ENCODE assay signal across 10 mouse cellular contexts in the genomic region with DNA sequence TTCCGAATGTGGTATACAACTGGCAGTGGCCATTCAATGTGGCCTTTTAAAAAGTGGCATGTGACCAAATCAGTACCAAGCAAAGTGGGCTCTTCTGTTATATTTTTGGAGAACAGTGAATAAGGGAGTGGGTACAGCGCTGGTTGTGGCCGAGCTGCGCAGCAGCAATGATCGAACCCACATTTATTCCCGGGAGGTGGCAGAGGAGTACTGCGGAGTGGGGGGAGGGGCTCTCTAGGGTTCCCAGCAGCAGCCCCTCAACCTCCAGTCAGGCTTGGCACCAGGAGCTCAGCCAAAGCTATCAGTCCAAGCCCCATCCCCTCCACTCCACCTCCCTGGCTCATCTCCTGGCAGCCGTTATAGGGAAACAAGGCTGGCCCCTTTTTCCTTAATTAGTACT. TPM values are rescaled to one million over a fixed set of nuclear protein-coding genes. Genes with fewer than 3 reads are reported as not detected.
DNase-seq lines count a peak whose midpoint lies in the region; ATAC-seq lines count a peak whose summit lies in the region.
"Had no signal": no experiment of that assay in that cellular context is flagged by ENCODE, and none has a peak within 500 bp of the region (broad histone marks: within the 10 kb centered on the region; RNA-seq: fewer than 3 reads in every experiment).

No protein-coding gene starts in this region.

- peak overlapping the region; percentile 40; the same call in 1 of the 2 replicates for H3K4me2 ChIP-seq in heart, embryonic 13.5 days
- H3K4me2 ChIP-seq in lung, embryonic 15.5 days, result no peak overlapping the region
- no peak overlapping the region for H3K4me2 ChIP-seq in hindbrain, embryonic 13.5 days
- H3K4me2 ChIP-seq in neural tube, embryonic 14.5 days (ENCODE audit: low read depth, low read length), result no peak overlapping the region
- H3K4me2 ChIP-seq: liver, embryonic 15.5 days had no signal

- no peaks in the 10 kb centered on the region for H3K36me3 ChIP-seq in heart, embryonic 13.5 days
- H3K36me3 ChIP-seq in lung, embryonic 15.5 days, result no peaks in the 10 kb centered on the region
- no peaks in the 10 kb centered on the region for H3K36me3 ChIP-seq in hindbrain, embryonic 13.5 days
- H3K36me3 ChIP-seq in neural tube, embryonic 14.5 days (ENCODE audit: control insufficient read depth, insufficient read depth, low read length), result no peaks in the 10 kb centered on the region
- H3K36me3 ChIP-seq: liver, embryonic 15.5 days had no signal

- H3K27me3 ChIP-seq in heart, embryonic 13.5 days (replicated peaks), result no peaks in the 10 kb centered on the region
- no peaks in the 10 kb centered on the region for H3K27me3 ChIP-seq in lung, embryonic 15.5 days
- no peaks in the 10 kb centered on the region for H3K27me3 ChIP-seq in hindbrain, embryonic 13.5 days
- no peaks in the 10 kb centered on the region for H3K27me3 ChIP-seq in neural tube, embryonic 14.5 days (ENCODE audit: control insufficient read depth, insufficient read depth, low read length)
- H3K27me3 ChIP-seq: liver, embryonic 15.5 days had no signal

- intact Hi-C loops in heart, postnatal 14 days (cut with DNase I), result no loop called here

- H3K27ac ChIP-seq in heart, embryonic 13.5 days (replicated peaks), result peak overlapping the region; percentile 73
- H3K27ac ChIP-seq in lung, embryonic 15.5 days, result peak overlapping the region; percentile 44; the same call in 1 of the 2 replicates
- peak overlapping the region; percentile 77 for H3K27ac ChIP-seq in hindbrain, embryonic 13.5 days
- peak overlapping the region; percentile 63 for H3K27ac ChIP-seq in neural tube, embryonic 14.5 days (ENCODE audit: low read depth, low read length)

- peaks cover 30% of the 10 kb centered on the region for H3K4me1 ChIP-seq in heart, embryonic 13.5 days
- peaks cover 16% of the 10 kb centered on the region for H3K4me1 ChIP-seq in lung, embryonic 15.5 days
- peaks cover 22% of the 10 kb centered on the region for H3K4me1 ChIP-seq in hindbrain, embryonic 13.5 days (replicated peaks)
- peaks cover 8% of the 10 kb centered on the region; the same call in 1 of the 2 replicates for H3K4me1 ChIP-seq in neural tube, embryonic 14.5 days (ENCODE audit: control insufficient read depth, insufficient read depth, low read length)

- no peak for ATAC-seq in heart, embryonic 13.5 days (ENCODE audit: extremely low read depth, insufficient number of reproducible peaks, low FRiP score, low TSS enrichment)
- ATAC-seq in lung, embryonic 15.5 days (ENCODE audit: borderline replicate concordance, extremely low read depth, low FRiP score, low TSS enrichment), result no peak
- ATAC-seq in hindbrain, embryonic 13.5 days (ENCODE audit: low FRiP score), result peak; percentile 54
- ATAC-seq in neural tube, embryonic 14.5 days (ENCODE audit: low read depth), result peak; percentile 47
- no peak for ATAC-seq in activated CD4-positive, CD25-positive, alpha-beta regulatory T cell, adult 4 months

- WGBS in heart, embryonic 13.5 days, result 55% methylated on average over 8 of the region's 8 CpGs
- 62% methylated on average over 8 of the region's 8 CpGs for WGBS in lung, embryonic 15.5 days
- 64% methylated on average over 8 of the region's 8 CpGs for WGBS in hindbrain, embryonic 13.5 days
- whole genome bisulfite sequencing in neural tube, embryonic 14.5 days, result 63% methylated on average over 8 of the region's 8 CpGs

- H3K4me3 ChIP-seq in heart, embryonic 13.5 days, result no peak overlapping the region
- H3K4me3 ChIP-seq in lung, embryonic 15.5 days, result no peak overlapping the region
- H3K4me3 ChIP-seq in hindbrain, embryonic 13.5 days, result no peak overlapping the region
- no peak overlapping the region for H3K4me3 ChIP-seq in neural tube, embryonic 14.5 days (ENCODE audit: low read depth, low read length)
- H3K4me3 ChIP-seq: liver, embryonic 15.5 days; megakaryocyte, embryonic 14.5 days had no signal

- H3K9me3 ChIP-seq in heart, embryonic 13.5 days, result no peaks in the 10 kb centered on the region
- H3K9me3 ChIP-seq in lung, embryonic 15.5 days, result no peaks in the 10 kb centered on the region
- H3K9me3 ChIP-seq in hindbrain, embryonic 13.5 days, result no peaks in the 10 kb centered on the region
- no peaks in the 10 kb centered on the region for H3K9me3 ChIP-seq in neural tube, embryonic 14.5 days (ENCODE audit: control insufficient read depth, low read length)
- H3K9me3 ChIP-seq: liver, embryonic 15.5 days; megakaryocyte, embryonic 14.5 days had no signal

- DNase-seq in heart, postnatal 14 days, result no peak
- no peak for DNase-seq in lung, postnatal 10 days
- DNase-seq in adipocyte (ENCODE audit: low spot score), result no peak

- H3K9ac ChIP-seq in heart, embryonic 13.5 days, result no peak overlapping the region
- no peak overlapping the region for H3K9ac ChIP-seq in lung, embryonic 15.5 days
- H3K9ac ChIP-seq in hindbrain, embryonic 13.5 days, result no peak overlapping the region; the same call in 1 of the 2 replicates
- no peak overlapping the region for H3K9ac ChIP-seq in neural tube, embryonic 14.5 days (replicated peaks; ENCODE audit: low read depth, low read length)
- H3K9ac ChIP-seq: liver, embryonic 15.5 days had no signal

RNA-seq across cellular contexts. Expression of a gene that starts 37.0 kb away (rescaled TPM):
- 0.15 and 0.37 TPM in 2 replicates for polyA plus RNA-seq in heart, embryonic 13.5 days (2015; fragmentation: Nextera tagmentation; extraction: Ambion mirVana)
- under 1 TPM; 0.44 to 0.65 TPM for total RNA-seq in heart, postnatal 14 days (2021)
- polyA plus RNA-seq in lung, embryonic 15.5 days (2015; fragmentation: Nextera tagmentation; extraction: Ambion mirVana), result 1.4 and 1.8 TPM in 2 replicates
- polyA plus RNA-seq in hindbrain, embryonic 13.5 days (2015; fragmentation: Nextera tagmentation; extraction: Ambion mirVana), result 6.5 and 6.8 TPM in 2 replicates
- 11.7 and 16.1 TPM in 2 replicates for polyA plus RNA-seq in neural tube, embryonic 14.5 days (2014; fragmentation: Nextera tagmentation; extraction: Ambion mirVana)
- polyA plus RNA-seq in activated CD4-positive, CD25-positive, alpha-beta regulatory T cell, adult 4 months (2017; shearing (Covaris generic)), result under 1 TPM in 1 of 2 experiments, not detected in 1; 0.11 TPM

Comparison
In these comparisons a context has a peak if more than half of its experiments do, and no peak if none do; other contexts are left out.
1. ATAC-seq: peak in hindbrain, embryonic 13.5 days (single experiment) and neural tube, embryonic 14.5 days (single experiment); none in heart, embryonic 13.5 days (single experiment), lung, embryonic 15.5 days (single experiment) and activated CD4-positive, CD25-positive, alpha-beta regulatory T cell, adult 4 months (single experiment).
2. Peak in every context shown above with its lines, with median percentiles within 50 percentile points of each other: H3K27ac ChIP-seq.